Mouse (Mus musculus): ENCODE results near the gene Glod4. TPM values are rescaled to one million over a fixed set of nuclear protein-coding genes. Genes with fewer than 3 reads are reported as not detected.

Gene Glod4
- polyA plus RNA-seq, 1 experiment from 2014 or later = 121 TPM

- 66% methylated on average over 14 of the region's 14 CpGs for WGBS
- ATAC-seq (ENCODE audit: low FRiP score) = no peak
- Histone ChIP-seq H3K9ac (peak overlapping the region; percentile 36; the same call in 1 of the 2 replicates), H3K4me3 (no peak overlapping the region), H3K27ac (peak overlapping the region; percentile 63), H3K9me3 (0 out of 2 replicates have a peak, but pooled peaks cover 2% of the 10 kb centered on the region), H3K27me3 (no peaks in the 10 kb centered on the region), H3K4me1 (replicated peaks) (peaks cover 17% of the 10 kb centered on the region), H3K36me3 (peaks cover 13% of the 10 kb centered on the region), H3K4me2 (no peak overlapping the region)
Measured at GRCm38 (mm10) chr11:76278960-76279852, 35.7 kb upstream of the Glod4 start.

GRCm38 (mm10) chr11:76272440-76272839, 28.9 kb upstream of the Glod4 start:
- no peak for ATAC-seq (ENCODE audit: low FRiP score)
- Histone ChIP-seq H3K36me3 (peaks cover 17% of the 10 kb centered on the region), H3K27ac (no peak overlapping the region), H3K9me3 (no peaks in the 10 kb centered on the region), H3K4me1 (replicated peaks) (peaks cover 13% of the 10 kb centered on the region), H3K4me3 (no peak overlapping the region), H3K9ac (no peak overlapping the region), H3K27me3 (no peaks in the 10 kb centered on the region), H3K4me2 (no peak overlapping the region)
- WGBS = 86% methylated on average over 4 of the region's 4 CpGs

GRCm38 (mm10) chr11:76268521-76269065, 25.1 kb upstream of the Glod4 start:
- 58% methylated on average over 6 of the region's 6 CpGs for WGBS
- H3K27ac ChIP-seq = peak overlapping the region; percentile 90
- no peak for ATAC-seq (ENCODE audit: low FRiP score)
- H3K4me2 ChIP-seq = no peak overlapping the region
- H3K4me1 ChIP-seq (replicated peaks) = peaks cover 30% of the 10 kb centered on the region
- peak overlapping the region; percentile 14; the same call in 1 of the 2 replicates for H3K9ac ChIP-seq
- peaks cover 6% of the 10 kb centered on the region; the same call in 1 of the 2 replicates for H3K36me3 ChIP-seq
- H3K9me3 ChIP-seq = no peaks in the 10 kb centered on the region
- H3K4me3 ChIP-seq = no peak overlapping the region
- H3K27me3 ChIP-seq = no peaks in the 10 kb centered on the region

- H3K4me2 ChIP-seq = no peak overlapping the region
- no peak overlapping the region for H3K4me3 ChIP-seq
- peaks cover 36% of the 10 kb centered on the region for H3K4me1 ChIP-seq (replicated peaks)
- 20% methylated on average over 5 of the region's 5 CpGs for WGBS
- H3K27me3 ChIP-seq = no peaks in the 10 kb centered on the region
- H3K9me3 ChIP-seq = no peaks in the 10 kb centered on the region
- peaks cover 6% of the 10 kb centered on the region; the same call in 1 of the 2 replicates for H3K36me3 ChIP-seq
- H3K9ac ChIP-seq = peak overlapping the region; percentile 14; the same call in 1 of the 2 replicates
- peak overlapping the region; percentile 90 for H3K27ac ChIP-seq
- ATAC-seq (ENCODE audit: low FRiP score) = peak; percentile 61
Measured at GRCm38 (mm10) chr11:76268001-76268459, 24.5 kb upstream of the Glod4 start.

- peaks cover 6% of the 10 kb centered on the region; the same call in 1 of the 2 replicates for H3K36me3 ChIP-seq
- H3K4me3 ChIP-seq = no peak overlapping the region
- ATAC-seq (ENCODE audit: low FRiP score) = no peak
- peak overlapping the region; percentile 14; the same call in 1 of the 2 replicates for H3K9ac ChIP-seq
- H3K9me3 ChIP-seq = no peaks in the 10 kb centered on the region
- WGBS = 27% methylated on average over 7 of the region's 7 CpGs
- H3K4me2 ChIP-seq = no peak overlapping the region
- H3K4me1 ChIP-seq (replicated peaks) = peaks cover 40% of the 10 kb centered on the region
- H3K27me3 ChIP-seq = no peaks in the 10 kb centered on the region
- peak overlapping the region; percentile 90 for H3K27ac ChIP-seq
Measured at GRCm38 (mm10) chr11:76267550-76267949, 24.0 kb upstream of the Glod4 start.

GRCm38 (mm10) chr11:76262611-76263351, 19.3 kb upstream of the Glod4 start:
- peaks cover 66% of the 10 kb centered on the region for H3K4me1 ChIP-seq (replicated peaks)
- no peaks in the 10 kb centered on the region for H3K27me3 ChIP-seq
- 4% methylated on average over 19 of the region's 19 CpGs for WGBS
- H3K36me3 ChIP-seq = peaks cover 10% of the 10 kb centered on the region
- peak overlapping the region; percentile 75 for H3K27ac ChIP-seq
- H3K4me3 ChIP-seq = no peak overlapping the region
- peak overlapping the region; percentile 27; the same call in 1 of the 2 replicates for H3K4me2 ChIP-seq
- ATAC-seq (ENCODE audit: low FRiP score) = peak; percentile 47
- no peaks in the 10 kb centered on the region for H3K9me3 ChIP-seq
- peak overlapping the region; percentile 61 for H3K9ac ChIP-seq

GRCm38 (mm10) chr11:76261224-76261623, 17.7 kb upstream of the Glod4 start:
- no peak for ATAC-seq (ENCODE audit: low FRiP score)
- Histone ChIP-seq H3K4me2 (no peak overlapping the region), H3K36me3 (peaks cover 14% of the 10 kb centered on the region), H3K9me3 (no peaks in the 10 kb centered on the region), H3K27me3 (no peaks in the 10 kb centered on the region), H3K27ac (peak overlapping the region; percentile 69), H3K4me1 (replicated peaks) (peaks cover 59% of the 10 kb centered on the region), H3K4me3 (no peak overlapping the region), H3K9ac (peak overlapping the region; percentile 58)
- 69% methylated on average over 12 of the region's 12 CpGs for WGBS

- 0 out of 2 replicates have a peak overlapping the region, but pooled peaks have one; percentile 15 for H3K4me2 ChIP-seq
- peaks cover 56% of the 10 kb centered on the region for H3K4me1 ChIP-seq (replicated peaks)
- H3K27me3 ChIP-seq = no peaks in the 10 kb centered on the region
- H3K9me3 ChIP-seq = no peaks in the 10 kb centered on the region
- peak overlapping the region; percentile 69 for H3K27ac ChIP-seq
- H3K4me3 ChIP-seq = no peak overlapping the region
- WGBS = 34% methylated on average over 10 of the region's 10 CpGs
- ATAC-seq (ENCODE audit: low FRiP score) = no peak; the same call in 1 of the 2 replicates
- peak overlapping the region; percentile 58 for H3K9ac ChIP-seq
- peaks cover 14% of the 10 kb centered on the region for H3K36me3 ChIP-seq
Measured at GRCm38 (mm10) chr11:76260208-76261050, 16.9 kb upstream of the Glod4 start.

GRCm38 (mm10) chr11:76258511-76258910, 15.0 kb upstream of the Glod4 start:
- 65% methylated on average over 6 of the region's 6 CpGs for WGBS
- no peak overlapping the region for H3K27ac ChIP-seq
- H3K4me3 ChIP-seq = no peak overlapping the region
- no peaks in the 10 kb centered on the region for H3K9me3 ChIP-seq
- H3K27me3 ChIP-seq = no peaks in the 10 kb centered on the region
- H3K36me3 ChIP-seq = peaks cover 14% of the 10 kb centered on the region
- ATAC-seq (ENCODE audit: low FRiP score) = no peak
- H3K4me1 ChIP-seq (replicated peaks) = peaks cover 66% of the 10 kb centered on the region
- no peak overlapping the region for H3K4me2 ChIP-seq
- H3K9ac ChIP-seq = no peak overlapping the region

GRCm38 (mm10) chr11:76257386-76257785, 13.9 kb upstream of the Glod4 start:
- Histone ChIP-seq H3K4me3 (no peak overlapping the region), H3K9me3 (no peaks in the 10 kb centered on the region), H3K36me3 (peaks cover 14% of the 10 kb centered on the region), H3K27ac (no peak overlapping the region), H3K4me2 (no peak overlapping the region), H3K4me1 (replicated peaks) (peaks cover 58% of the 10 kb centered on the region), H3K27me3 (no peaks in the 10 kb centered on the region), H3K9ac (no peak overlapping the region)
- WGBS = 87% methylated on average over 4 of the region's 4 CpGs
- no peak for ATAC-seq (ENCODE audit: low FRiP score)

- Histone ChIP-seq H3K4me2 (no peak overlapping the region), H3K27ac (peak overlapping the region; percentile 13; the same call in 1 of the 2 replicates), H3K27me3 (no peaks in the 10 kb centered on the region), H3K36me3 (peaks cover 18% of the 10 kb centered on the region), H3K4me3 (no peak overlapping the region), H3K9me3 (no peaks in the 10 kb centered on the region), H3K9ac (0 out of 2 replicates have a peak overlapping the region, but pooled peaks have one; percentile 9), H3K4me1 (replicated peaks) (peaks cover 47% of the 10 kb centered on the region)
- whole genome bisulfite sequencing = 48% methylated on average over 5 of the region's 5 CpGs
- no peak for ATAC-seq (ENCODE audit: low FRiP score)
Measured at GRCm38 (mm10) chr11:76256129-76256528, 12.6 kb upstream of the Glod4 start.
